Mouse (Mus musculus) heart, embryonic 16.5 days (tissue): ENCODE measurements around the gene Abr. TPM values are rescaled to one million over a fixed set of nuclear protein-coding genes. Genes with fewer than 3 reads are reported as not detected.

Source experiments
- ATAC-seq: fragments of 200-750 bp; cut with Nextera tagmentation; replicated peaks from 2 replicates; pipeline ENCODE4 v1.8.0; 2017; ENCODE audit warnings: moderate number of reproducible peaks; ENCODE audit not compliant: insufficient read depth, low FRiP score; ENCODE audit errors: extremely low read depth
- H3K27ac ChIP-seq: fragments of 300-500 bp; sonication (generic); 2 replicates; pipeline ENCODE4 v1.5.1; 2014; ENCODE audit warnings: mild to moderate bottlenecking, low read length, control low read depth, moderate library complexity
- H3K27me3 ChIP-seq: fragments of 300-500 bp; sonication (generic); 2 replicates; pipeline ENCODE4 v1.6.1; 2014; ENCODE audit warnings: low read length, mixed read lengths; ENCODE audit not compliant: control insufficient read depth, insufficient read depth
- H3K36me3 ChIP-seq: fragments of 300-500 bp; sonication (generic); 2 replicates; pipeline ENCODE4 v1.6.1; 2014; ENCODE audit not compliant: control insufficient read depth, insufficient read depth
- H3K4me1 ChIP-seq: fragments of 300-500 bp; sonication (generic); 2 replicates; pipeline ENCODE4 v1.6.1; 2014; ENCODE audit warnings: low read length, mixed read lengths; ENCODE audit not compliant: control insufficient read depth, insufficient read depth
- H3K4me2 ChIP-seq: fragments of 300-500 bp; sonication (generic); 2 replicates; pipeline ENCODE4 v1.6.1; 2014; ENCODE audit warnings: low read depth, mild to moderate bottlenecking, control low read depth, low read length
- H3K4me3 ChIP-seq: fragments of 300-500 bp; sonication (generic); 2 replicates; pipeline ENCODE4 v1.5.1; 2014; ENCODE audit warnings: mild to moderate bottlenecking, control low read depth, low read length
- H3K9ac ChIP-seq: fragments of 300-500 bp; sonication (generic); 2 replicates; pipeline ENCODE4 v1.6.1; 2014; ENCODE audit warnings: low read length, control low read depth
- H3K9me3 ChIP-seq: fragments of 300-500 bp; sonication (generic); replicated peaks from 2 replicates; pipeline ENCODE4 v1.6.1; 2016; ENCODE audit warnings: low read length; ENCODE audit not compliant: control insufficient read depth
- WGBS: fragments of 180-500 bp; shearing (Covaris S2); extraction: QIAGEN DNeasy Blood & Tissue Kit; methylation state at CpG from one replicate; pipeline ENCODE4 v1.1.7; 2014; 5-methylcytosine and 5-hydroxymethylcytosine counted together
- polyA plus RNA-seq: library from polyadenylated mRNA; unstranded; fragments of >200 nt; fragmentation: Nextera tagmentation; extraction: Ambion mirVana; gene quantifications from 2 replicates; pipeline ENCODE4 v1.2.1, GENCODE M21; 2015

The Abr gene
- polyA plus RNA-seq, 1 experiment from 2014 or later: 21.0 TPM

DNA sequence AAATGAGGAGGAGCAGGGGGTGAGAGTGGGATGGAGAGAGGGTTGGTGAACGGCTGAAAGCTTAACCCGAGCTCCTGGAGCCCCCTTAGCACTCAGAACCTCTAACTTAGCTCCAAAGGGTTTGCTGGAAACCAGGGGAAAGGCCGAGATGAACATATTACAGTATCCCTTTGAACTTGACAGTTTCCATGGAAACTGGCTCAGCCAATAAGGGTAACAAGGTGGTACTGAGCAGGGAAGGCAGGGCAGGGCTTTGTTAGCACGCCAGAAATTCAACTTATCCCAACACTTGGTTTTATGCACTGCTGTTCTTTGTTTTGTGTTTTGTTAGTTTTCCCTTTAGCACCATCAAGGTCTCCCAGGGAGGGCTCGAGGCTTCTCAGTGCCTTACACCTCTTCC, 149.5 kb downstream of the Abr start:
- Histone ChIP-seq H3K9ac (no peak overlapping the region), H3K4me1 (peaks cover 36% of the 10 kb centered on the region), H3K9me3 (no peaks in the 10 kb centered on the region), H3K4me3 (no peak overlapping the region), H3K27me3 (no peaks in the 10 kb centered on the region), H3K4me2 (no peak overlapping the region), H3K36me3 (0 out of 2 replicates have a peak, but pooled peaks cover 6% of the 10 kb centered on the region), H3K27ac (no peak overlapping the region)
- no peak for ATAC-seq
- 57% methylated on average over 5 of the region's 5 CpGs for WGBS

GRCm38 (mm10) chr11:76469311-76469998, 152.7 kb downstream of the Abr start:
- H3K4me1 ChIP-seq: peaks cover 28% of the 10 kb centered on the region
- ATAC-seq: no peak
- peak overlapping the region; percentile 68 for H3K27ac ChIP-seq
- no peak overlapping the region for H3K4me3 ChIP-seq
- H3K9ac ChIP-seq: peak overlapping the region; percentile 49; the same call in 1 of the 2 replicates
- H3K36me3 ChIP-seq: 0 out of 2 replicates have a peak, but pooled peaks cover 2% of the 10 kb centered on the region
- H3K9me3 ChIP-seq: no peaks in the 10 kb centered on the region
- no peak overlapping the region; the same call in 1 of the 2 replicates for H3K4me2 ChIP-seq
- 46% methylated on average over 11 of the region's 11 CpGs for WGBS
- no peaks in the 10 kb centered on the region for H3K27me3 ChIP-seq

- peak; percentile 77 for ATAC-seq
- WGBS: 6% methylated on average over 5 of the region's 6 CpGs
- Histone ChIP-seq H3K4me2 (no peak overlapping the region), H3K36me3 (peaks cover 4% of the 10 kb centered on the region; the same call in 1 of the 2 replicates), H3K4me1 (peaks cover 31% of the 10 kb centered on the region), H3K27me3 (no peaks in the 10 kb centered on the region), H3K9ac (peak overlapping the region; percentile 49; the same call in 1 of the 2 replicates), H3K9me3 (no peaks in the 10 kb centered on the region), H3K4me3 (no peak overlapping the region), H3K27ac (peak overlapping the region; percentile 68)
Measured at GRCm38 (mm10) chr11:76468347-76468746, 153.8 kb downstream of the Abr start.

DNA sequence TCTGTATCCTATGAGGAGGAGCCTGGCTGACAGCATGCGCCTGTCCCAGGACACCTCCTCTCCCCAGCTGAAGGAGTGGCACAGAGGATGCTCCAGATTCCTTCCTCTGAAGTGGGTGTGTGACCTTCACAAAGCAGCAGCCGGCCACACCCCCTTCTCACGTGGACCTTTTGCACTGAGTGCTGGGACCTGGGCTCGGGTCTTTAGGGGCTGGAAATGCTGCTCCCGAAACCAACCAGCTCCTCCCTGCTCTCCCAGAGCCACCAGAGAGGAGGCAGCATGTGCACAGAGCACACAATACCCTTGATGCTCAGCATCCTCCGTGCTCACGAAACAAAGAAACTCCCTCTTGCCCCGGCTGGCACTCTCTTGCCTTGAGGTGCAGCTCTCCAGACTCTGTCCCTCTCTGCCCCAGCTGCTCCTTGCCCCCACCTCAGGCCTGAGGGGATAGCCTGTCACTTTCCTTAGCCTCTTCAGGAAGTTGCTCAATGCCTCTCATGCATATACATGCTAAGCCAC, 154.6 kb downstream of the Abr start:
- no peak for ATAC-seq
- Histone ChIP-seq H3K9ac (0 out of 2 replicates have a peak overlapping the region, but pooled peaks have one; percentile 15), H3K36me3 (peaks cover 9% of the 10 kb centered on the region; the same call in 1 of the 2 replicates), H3K4me1 (peaks cover 31% of the 10 kb centered on the region), H3K27ac (no peak overlapping the region), H3K4me2 (no peak overlapping the region), H3K9me3 (no peaks in the 10 kb centered on the region), H3K27me3 (no peaks in the 10 kb centered on the region), H3K4me3 (no peak overlapping the region)
- WGBS: 45% methylated on average over 8 of the region's 8 CpGs

- H3K27me3 ChIP-seq: no peaks in the 10 kb centered on the region
- H3K9me3 ChIP-seq: no peaks in the 10 kb centered on the region
- peaks cover 31% of the 10 kb centered on the region for H3K4me1 ChIP-seq
- H3K4me3 ChIP-seq: no peak overlapping the region
- WGBS: 69% methylated on average over 10 of the region's 10 CpGs
- peaks cover 9% of the 10 kb centered on the region; the same call in 1 of the 2 replicates for H3K36me3 ChIP-seq
- H3K4me2 ChIP-seq: no peak overlapping the region
- H3K27ac ChIP-seq: no peak overlapping the region
- H3K9ac ChIP-seq: no peak overlapping the region
- ATAC-seq: no peak
Measured at GRCm38 (mm10) chr11:76467073-76467472, 155.0 kb downstream of the Abr start.

- Histone ChIP-seq H3K4me1 (peaks cover 33% of the 10 kb centered on the region), H3K36me3 (peaks cover 16% of the 10 kb centered on the region; the same call in 1 of the 2 replicates), H3K27ac (no peak overlapping the region), H3K4me3 (no peak overlapping the region), H3K27me3 (no peaks in the 10 kb centered on the region), H3K9me3 (no peaks in the 10 kb centered on the region), H3K4me2 (no peak overlapping the region), H3K9ac (no peak overlapping the region)
- 82% methylated on average over 4 of the region's 4 CpGs for WGBS
- no peak for ATAC-seq
Measured at GRCm38 (mm10) chr11:76465879-76466278, 156.2 kb downstream of the Abr start.

DNA sequence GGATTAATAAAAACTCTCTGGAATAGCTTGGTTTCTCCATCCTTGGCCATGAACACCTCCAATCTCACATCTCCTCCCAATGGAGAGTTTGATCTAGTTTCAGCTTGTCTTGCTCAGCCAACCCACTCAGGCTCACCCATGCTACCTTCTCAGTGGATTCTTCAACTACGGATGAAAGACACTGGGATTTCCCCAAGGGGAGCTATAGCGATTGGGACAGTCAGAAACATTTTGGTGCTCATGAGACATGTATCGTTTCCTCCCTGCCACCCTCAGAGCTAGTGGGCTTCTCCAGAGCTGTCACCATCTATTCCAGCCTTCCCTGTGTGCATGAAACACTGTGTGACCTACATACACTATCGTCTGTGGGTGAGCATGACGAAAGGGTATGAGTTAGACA, 160.4 kb downstream of the Abr start:
- Histone ChIP-seq H3K9me3 (no peaks in the 10 kb centered on the region), H3K4me2 (no peak overlapping the region), H3K4me3 (no peak overlapping the region), H3K27me3 (no peaks in the 10 kb centered on the region), H3K27ac (no peak overlapping the region), H3K36me3 (peaks cover 19% of the 10 kb centered on the region; the same call in 1 of the 2 replicates), H3K9ac (no peak overlapping the region), H3K4me1 (peaks cover 6% of the 10 kb centered on the region)
- ATAC-seq: no peak
- WGBS: 84% methylated on average over 5 of the region's 5 CpGs

DNA sequence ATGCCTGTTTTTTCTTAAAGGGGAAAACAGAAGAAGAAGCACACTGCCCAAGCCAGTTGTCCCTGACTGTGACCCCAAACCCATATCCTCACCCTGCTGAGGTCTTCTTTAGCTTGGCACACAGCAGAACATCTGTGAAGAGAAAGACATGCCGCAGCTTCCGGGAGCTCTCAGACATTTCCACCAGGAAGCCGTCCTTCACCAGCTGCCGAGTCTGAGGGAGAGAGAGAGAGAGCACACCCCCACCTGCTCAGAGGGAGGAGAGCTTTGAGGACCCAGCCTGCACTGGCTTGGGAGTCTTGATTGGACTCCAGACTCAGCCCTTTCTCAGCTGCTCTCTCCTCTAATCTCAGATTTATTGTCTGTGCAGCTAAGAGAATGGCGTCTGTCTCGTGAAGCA, 160.9 kb downstream of the Abr start:
- H3K9me3 ChIP-seq: no peaks in the 10 kb centered on the region
- H3K4me3 ChIP-seq: no peak overlapping the region
- peaks cover 10% of the 10 kb centered on the region for H3K4me1 ChIP-seq
- 55% methylated on average over 6 of the region's 6 CpGs for WGBS
- H3K4me2 ChIP-seq: no peak overlapping the region
- no peak for ATAC-seq
- peaks cover 19% of the 10 kb centered on the region; the same call in 1 of the 2 replicates for H3K36me3 ChIP-seq
- H3K27me3 ChIP-seq: no peaks in the 10 kb centered on the region
- no peak overlapping the region for H3K27ac ChIP-seq
- H3K9ac ChIP-seq: no peak overlapping the region

- Histone ChIP-seq H3K27ac (no peak overlapping the region), H3K27me3 (no peaks in the 10 kb centered on the region), H3K9ac (no peak overlapping the region), H3K36me3 (peaks cover 23% of the 10 kb centered on the region), H3K9me3 (no peaks in the 10 kb centered on the region), H3K4me1 (peaks cover 10% of the 10 kb centered on the region), H3K4me2 (no peak overlapping the region), H3K4me3 (no peak overlapping the region)
- 58% methylated on average over 3 of the region's 3 CpGs for WGBS
- ATAC-seq: no peak
Measured at GRCm38 (mm10) chr11:76459489-76459888, 162.6 kb downstream of the Abr start.
